Mouse (Mus musculus) stomach, postnatal 0 days (tissue): ENCODE results near the gene Popdc3. TPM values are rescaled to one million over a fixed set of nuclear protein-coding genes. Genes with fewer than 3 reads are reported as not detected.
"Not testable (repeated sequence)": the region's sequence is repeated elsewhere in the genome, so short reads cannot be mapped to it uniquely, and the experiment has no call there.

Experiments
- ATAC-seq: fragments of 200-750 bp; cut with Nextera tagmentation; 2 replicates; pipeline ENCODE4 v1.8.0; 2017; ENCODE audit not compliant: low FRiP score, low TSS enrichment
- DNase-seq: peaks from one replicate; pipeline ENCODE4 v3.0.0-alpha.2; 2016; ENCODE audit warnings: low spot score
- H3K27ac ChIP-seq: fragments of 300-500 bp; sonication (generic); replicated peaks from 2 replicates; pipeline ENCODE4 v1.5.1; 2014; ENCODE audit warnings: mild to moderate bottlenecking, control low read depth
- H3K27me3 ChIP-seq: fragments of 300-500 bp; sonication (generic); 2 replicates; pipeline ENCODE4 v1.6.1; 2014; ENCODE audit warnings: low read length; ENCODE audit not compliant: control insufficient read depth, insufficient read depth
- H3K36me3 ChIP-seq: fragments of 300-500 bp; sonication (generic); 2 replicates; pipeline ENCODE4 v1.6.1; 2014; ENCODE audit warnings: low read length, mixed read lengths; ENCODE audit not compliant: control insufficient read depth, insufficient read depth
- H3K4me1 ChIP-seq: fragments of 300-500 bp; sonication (generic); replicated peaks from 2 replicates; pipeline ENCODE4 v1.6.1; 2014; ENCODE audit warnings: antibody characterized with exemption; ENCODE audit not compliant: control insufficient read depth, insufficient read depth
- H3K4me2 ChIP-seq: fragments of 300-500 bp; sonication (generic); replicated peaks from 2 replicates; pipeline ENCODE4 v1.6.1; 2014; ENCODE audit warnings: low read depth, mild to moderate bottlenecking, control low read depth, moderate library complexity
- H3K4me3 ChIP-seq: fragments of 300-500 bp; sonication (generic); 2 replicates; pipeline ENCODE4 v1.5.1; 2014; ENCODE audit warnings: low read depth, low read length, control low read depth
- H3K9ac ChIP-seq: fragments of 300-500 bp; sonication (generic); 2 replicates; pipeline ENCODE4 v1.6.1; 2014; ENCODE audit warnings: mild to moderate bottlenecking, low read length, control low read depth, mixed read lengths
- H3K9me3 ChIP-seq: fragments of 300-500 bp; sonication (generic); 2 replicates; pipeline ENCODE4 v1.6.1; 2016; ENCODE audit warnings: low read length; ENCODE audit not compliant: control insufficient read depth
- CTCF ChIP-seq: IDR thresholded peaks from 2 replicates; pipeline ENCODE4 v1.5.1; 2016; ENCODE audit warnings: antibody characterized with exemption, low read depth, mild to moderate bottlenecking, moderate library complexity
- EP300 ChIP-seq: optimal IDR thresholded peaks from 2 replicates; pipeline ENCODE3; 2016; ENCODE audit warnings: antibody characterized with exemption
- WGBS: fragments of 180-500 bp; shearing (Covaris S2); extraction: QIAGEN DNeasy Blood & Tissue Kit; methylation state at CpG from one replicate; pipeline ENCODE4 v1.1.7; 2014; 5-methylcytosine and 5-hydroxymethylcytosine counted together
- polyA plus RNA-seq: library from polyadenylated mRNA; unstranded; fragments of >200 nt; fragmentation: Nextera tagmentation; extraction: Ambion mirVana; gene quantifications from 2 replicates; pipeline ENCODE4 v1.2.1, GENCODE M21; 2015

Popdc3 gene
- polyA plus RNA-seq, 1 experiment from 2014 or later: 3.3 TPM

GRCm38 (mm10) chr10:45339106-45339505, 161.2 kb downstream of the Popdc3 start:
- Histone ChIP-seq H3K27ac (no peak overlapping the region), H3K9me3 (no peaks in the 10 kb centered on the region), H3K36me3 (no peaks in the 10 kb centered on the region), H3K4me2 (no peak overlapping the region), H3K4me3 (no peak overlapping the region), H3K27me3 (peaks cover 12% of the 10 kb centered on the region; the same call in 1 of the 2 replicates), H3K4me1 (no peaks in the 10 kb centered on the region), H3K9ac (no peak overlapping the region)
- DNase-seq (no peak), ATAC-seq (no peak)
- no peak for TF ChIP-seq CTCF
- no peak for TF ChIP-seq EP300
- WGBS: 79% methylated on average over 7 of the region's 7 CpGs

- Histone ChIP-seq H3K36me3 (no peaks in the 10 kb centered on the region), H3K9me3 (no peaks in the 10 kb centered on the region), H3K4me3 (no peak overlapping the region), H3K4me1 (no peaks in the 10 kb centered on the region), H3K27ac (no peak overlapping the region), H3K4me2 (no peak overlapping the region), H3K9ac (no peak overlapping the region), H3K27me3 (no peaks in the 10 kb centered on the region)
- DNase-seq: no peak
- 84% methylated on average over 4 of the region's 4 CpGs for WGBS
- no peak for TF ChIP-seq EP300
- peak; percentile 42 for TF ChIP-seq CTCF
- ATAC-seq: no peak
Measured at GRCm38 (mm10) chr10:45344381-45344780, 166.5 kb downstream of the Popdc3 start.

GRCm38 (mm10) chr10:45345217-45345616, 167.3 kb downstream of the Popdc3 start:
- no peak for TF ChIP-seq CTCF
- no peak for TF ChIP-seq EP300
- WGBS: 85% methylated on average over 9 of the region's 9 CpGs
- Histone ChIP-seq H3K27me3 (no peaks in the 10 kb centered on the region), H3K36me3 (no peaks in the 10 kb centered on the region), H3K9ac (no peak overlapping the region), H3K27ac (no peak overlapping the region), H3K9me3 (no peaks in the 10 kb centered on the region), H3K4me3 (no peak overlapping the region), H3K4me1 (no peaks in the 10 kb centered on the region), H3K4me2 (no peak overlapping the region)
- DNase-seq (no peak), ATAC-seq (no peak)

GRCm38 (mm10) chr10:45348143-45348542, 170.2 kb downstream of the Popdc3 start:
- ATAC-seq, H3K9me3 ChIP-seq, H3K4me3 ChIP-seq, H3K4me2 ChIP-seq, DNase-seq, H3K9ac ChIP-seq, H3K4me1 ChIP-seq, H3K27me3 ChIP-seq, H3K36me3 ChIP-seq, H3K27ac ChIP-seq: not testable (repeated sequence)
- 86% methylated on average over 3 of the region's 3 CpGs for WGBS
- TF ChIP-seq CTCF: peak; percentile 33

GRCm38 (mm10) chr10:45356091-45356490, 178.2 kb downstream of the Popdc3 start:
- TF ChIP-seq EP300: no peak
- no peak for TF ChIP-seq CTCF
- H3K9me3 ChIP-seq: no peaks in the 10 kb centered on the region
- no peak overlapping the region for H3K27ac ChIP-seq
- H3K4me3 ChIP-seq: no peak overlapping the region
- H3K4me2 ChIP-seq: no peak overlapping the region
- H3K27me3 ChIP-seq: no peaks in the 10 kb centered on the region
- no peaks in the 10 kb centered on the region for H3K36me3 ChIP-seq
- 86% methylated on average over 6 of the region's 6 CpGs for WGBS
- ATAC-seq: no peak
- no peaks in the 10 kb centered on the region for H3K4me1 ChIP-seq
- DNase-seq: no peak
- no peak overlapping the region for H3K9ac ChIP-seq

GRCm38 (mm10) chr10:45363396-45363795, 185.5 kb downstream of the Popdc3 start:
- no peak overlapping the region for H3K4me2 ChIP-seq
- H3K4me3 ChIP-seq: no peak overlapping the region
- H3K27ac ChIP-seq: no peak overlapping the region
- H3K9me3 ChIP-seq: no peaks in the 10 kb centered on the region
- H3K27me3 ChIP-seq: no peaks in the 10 kb centered on the region
- TF ChIP-seq EP300: no peak
- TF ChIP-seq CTCF: no peak
- DNase-seq: no peak
- no peaks in the 10 kb centered on the region for H3K36me3 ChIP-seq
- H3K9ac ChIP-seq: no peak overlapping the region
- 32% methylated on average over 5 of the region's 5 CpGs for WGBS
- no peaks in the 10 kb centered on the region for H3K4me1 ChIP-seq
- ATAC-seq: no peak
